Mouse (Mus musculus): ENCODE results near the gene Ly86.

DNA sequence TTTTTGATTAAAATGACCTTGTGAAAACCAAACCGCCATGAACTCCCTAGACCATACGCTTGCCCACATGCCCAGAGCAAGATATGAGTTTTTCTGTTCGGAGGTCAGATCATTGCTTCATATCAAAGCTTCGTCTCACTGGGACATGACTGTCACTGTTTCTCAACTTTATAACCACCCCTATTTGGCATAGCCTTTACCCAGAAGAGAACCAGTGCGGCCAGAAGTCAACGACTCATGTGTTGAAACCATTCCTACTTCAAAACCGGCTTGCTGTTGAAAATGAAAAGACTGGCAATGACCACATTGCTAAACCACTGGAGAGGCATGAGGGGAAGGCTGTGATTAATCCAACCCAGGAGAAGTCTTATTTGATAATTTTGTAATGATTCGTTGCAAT is 54.3 kb downstream of the Ly86 start:
- TF ChIP-seq TAL1 (IDR thresholded peaks at IDR 0.05; ENCODE audit: low read length): no peak
- TF ChIP-seq GATA1 (IDR thresholded peaks at IDR 0.05; ENCODE audit: low read length): no peak
